Mouse (Mus musculus) mature B cell (primary cell): ENCODE data around the gene Rbm25.

Source experiments
- in situ Hi-C: fragments of 300-500 bp; cut with MboI; formaldehyde crosslinking; loops from 2 replicates; pipeline ENCODE4 v1.14.3; 2019

The Rbm25 gene

DNA sequence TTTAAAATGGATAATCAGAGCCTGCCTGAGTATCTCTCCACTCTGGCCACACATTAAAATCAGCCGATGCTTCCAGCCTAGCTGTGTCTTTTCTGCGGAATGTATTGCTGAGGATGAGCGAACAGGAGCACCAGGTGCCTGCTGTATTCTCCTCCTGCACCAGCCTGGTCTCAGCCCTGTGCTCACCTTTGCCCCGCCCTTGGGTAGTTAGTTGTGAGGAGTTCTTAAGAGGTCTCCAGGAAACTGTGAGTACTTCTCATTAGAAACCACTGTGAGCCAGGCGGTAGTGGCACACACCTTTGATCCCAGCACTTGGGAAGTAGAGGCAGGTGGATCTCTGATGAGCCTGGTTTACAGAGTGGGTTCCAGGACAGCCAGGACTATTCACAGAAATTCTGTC, 101.2 kb downstream of the Rbm25 start:
- in situ Hi-C loops = no loop called here
